Mouse (Mus musculus) ovary, adult 18-20 months (tissue): ENCODE results near the gene Sfmbt1.
A peak's percentile ranks its signal among the peaks of the same experiment; 100 is the strongest.
"Not testable (repeated sequence)": the region's sequence is repeated elsewhere in the genome, so short reads cannot be mapped to it uniquely, and the experiment has no call there.

ENCODE experiments used
- DNase-seq: peaks from one replicate; pipeline ENCODE4 v3.0.0; 2022; ENCODE audit warnings: low spot score, mixed read lengths

Gene Sfmbt1

DNA sequence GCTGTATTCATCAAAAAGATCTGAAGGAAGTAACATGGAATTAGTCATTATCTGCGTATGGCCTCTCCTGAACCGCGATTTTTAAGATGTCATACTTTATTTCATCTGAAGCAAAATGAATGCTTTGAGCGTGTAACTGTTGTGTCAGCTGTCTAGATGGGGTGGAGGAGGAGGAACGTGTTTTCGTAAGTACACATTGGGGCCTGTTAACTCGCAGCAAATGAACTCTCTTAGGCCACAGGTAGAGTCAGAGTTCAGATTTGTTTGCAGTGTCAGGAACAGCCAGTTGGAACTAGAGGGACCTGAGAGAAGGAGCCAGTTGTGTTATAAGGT is 2.3 kb downstream of the Sfmbt1 start:
- DNase-seq, result no peak

DNA sequence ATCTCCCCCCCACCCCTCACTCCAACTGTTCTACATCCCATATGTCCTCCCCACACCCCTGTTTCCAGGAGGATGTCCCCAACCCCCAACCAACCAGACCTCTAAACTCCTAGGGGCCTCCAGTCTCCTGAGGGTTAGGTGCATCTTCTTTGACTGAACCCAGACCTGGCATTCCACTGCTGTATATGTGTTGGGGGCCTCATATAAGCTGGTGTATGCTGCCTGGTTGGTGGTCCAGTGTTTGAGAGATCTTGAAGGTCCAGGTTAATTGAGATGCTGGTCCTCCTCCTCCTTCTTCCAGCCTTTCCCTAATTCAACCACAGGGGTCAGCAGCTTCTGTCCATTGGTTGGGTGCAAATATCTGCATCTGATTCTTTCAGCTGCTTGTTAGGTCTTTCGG is 4.0 kb downstream of the Sfmbt1 start:
- DNase-seq, result not testable (repeated sequence)

DNA sequence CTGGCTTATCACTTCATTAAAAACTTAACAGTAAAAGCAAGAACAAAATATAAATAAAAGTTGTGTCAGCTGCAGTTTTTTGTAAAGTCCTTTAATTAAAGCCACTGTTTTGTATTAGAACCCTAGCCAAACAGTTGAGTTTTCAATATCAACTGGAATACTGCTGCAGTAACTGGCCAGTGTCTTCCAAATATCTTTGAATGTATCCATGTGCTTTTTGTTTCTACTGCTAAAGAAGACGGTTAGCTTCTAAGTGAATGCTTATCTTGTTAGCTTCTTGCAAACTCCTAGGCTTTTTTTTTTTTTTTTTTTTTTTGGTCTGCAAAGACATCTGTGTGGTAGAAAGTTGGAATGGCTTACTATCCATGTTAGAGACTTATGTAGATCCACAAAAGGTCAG is 4.9 kb downstream of the Sfmbt1 start:
- no peak for DNase-seq

DNA sequence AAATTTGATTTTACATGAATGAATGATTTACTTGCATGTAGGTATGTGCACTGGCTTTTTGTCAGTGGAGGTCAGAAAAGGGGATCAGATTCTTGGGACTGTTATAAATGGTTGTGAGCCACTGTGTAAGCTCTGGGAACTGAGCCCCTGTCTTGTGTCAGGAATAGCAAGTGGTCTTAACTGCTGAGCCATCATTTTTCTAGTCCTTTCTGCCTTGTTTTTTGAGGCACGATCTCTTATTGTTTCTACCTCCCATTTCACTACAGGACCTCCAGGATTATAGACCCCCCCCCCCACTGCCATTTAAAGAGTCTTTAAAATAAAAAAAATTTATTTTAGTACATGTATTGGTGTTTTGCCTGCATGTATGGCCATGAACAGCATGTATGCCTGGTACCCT is 7.2 kb downstream of the Sfmbt1 start:
- no peak for DNase-seq

- no peak for DNase-seq
These were observed 7.8 kb downstream of the Sfmbt1 start for GRCm38 (mm10) chr14:30722406-30722805.

- DNase-seq, result no peak
These were observed 17.2 kb downstream of the Sfmbt1 start for GRCm38 (mm10) chr14:30731896-30732295.

DNA sequence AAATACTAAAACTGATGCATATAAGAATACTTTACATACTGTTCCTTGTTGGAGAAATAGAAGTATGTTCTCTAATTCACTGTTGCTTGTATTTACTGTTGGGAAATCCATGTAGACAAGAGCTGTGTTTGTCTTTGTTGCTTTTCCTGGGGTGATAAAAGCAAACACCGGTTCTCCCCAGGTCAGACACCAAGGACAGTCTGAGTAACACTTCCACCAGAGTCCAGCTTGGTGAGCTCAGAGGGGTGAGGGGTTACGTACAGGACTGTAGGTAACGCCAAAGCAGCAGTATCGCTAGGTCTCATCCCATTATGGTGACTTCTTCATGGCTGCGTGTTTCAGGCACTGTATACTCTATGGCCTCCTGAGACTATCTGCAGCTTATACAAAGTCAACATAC is 20.0 kb downstream of the Sfmbt1 start:
- no peak for DNase-seq

DNA sequence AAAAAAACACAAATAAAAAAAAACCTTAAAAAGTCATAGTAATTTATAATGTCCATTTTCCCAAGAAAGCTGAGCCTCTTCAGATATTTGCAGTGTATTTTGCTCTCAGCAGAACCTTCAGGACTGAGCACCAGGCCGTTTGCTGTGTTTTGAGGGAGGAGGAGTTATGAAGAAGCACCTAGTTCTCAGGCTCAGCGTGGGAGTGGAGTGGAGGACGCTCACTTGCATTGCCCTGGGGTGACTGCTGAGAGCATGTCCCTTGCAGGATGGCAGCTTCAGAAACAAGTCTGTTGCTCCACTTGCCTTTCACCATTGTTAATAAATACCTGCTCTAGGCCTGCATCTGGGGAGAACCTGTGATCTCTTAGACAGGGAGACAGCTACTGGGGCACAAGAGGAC is 21.2 kb downstream of the Sfmbt1 start:
- DNase-seq, result no peak

DNA sequence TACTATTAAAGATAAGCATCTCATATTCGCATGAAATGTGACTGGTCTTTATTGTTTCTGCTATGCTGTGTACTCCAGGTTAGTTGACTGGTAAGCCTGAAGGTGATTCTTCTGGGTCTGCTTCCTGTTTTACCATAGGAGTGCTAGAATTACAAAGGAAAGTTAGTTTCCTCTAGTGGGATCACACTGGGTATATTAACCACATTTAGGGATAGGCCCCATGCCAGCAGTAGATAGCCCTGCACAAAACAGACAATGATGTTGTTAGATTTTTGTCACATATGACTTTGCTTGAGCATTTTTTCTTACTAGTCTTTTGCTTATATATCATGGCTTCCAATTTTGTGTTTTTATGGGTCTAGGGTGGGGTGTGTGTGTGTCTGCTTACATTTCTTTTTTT is 21.8 kb downstream of the Sfmbt1 start:
- DNase-seq, result no peak

DNA sequence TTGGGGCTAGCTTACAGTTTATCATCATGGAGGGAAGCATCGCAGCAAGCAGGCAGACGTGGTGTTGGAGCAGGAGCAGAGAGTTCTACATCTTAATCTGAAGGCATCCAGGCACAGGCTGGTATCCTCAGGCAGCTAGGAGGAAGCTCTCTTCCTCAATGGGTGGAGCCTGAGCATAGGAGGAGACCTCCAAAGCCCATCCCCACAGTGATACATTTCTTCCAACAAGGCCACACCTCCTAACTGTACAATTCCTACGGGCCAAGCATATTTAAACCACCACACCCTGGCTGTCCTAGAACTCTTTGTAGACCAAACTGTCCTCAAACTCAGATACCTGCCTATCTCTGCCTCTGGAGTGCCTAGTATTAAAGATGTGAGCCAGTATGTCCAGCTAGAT is 29.2 kb downstream of the Sfmbt1 start:
- no peak for DNase-seq

- DNase-seq, result no peak
These were observed 31.5 kb downstream of the Sfmbt1 start for GRCm38 (mm10) chr14:30746160-30746559.

GRCm38 (mm10) chr14:30757239-30757638 is 42.6 kb downstream of the Sfmbt1 start:
- DNase-seq, result no peak

GRCm38 (mm10) chr14:30761211-30761610 is 46.6 kb downstream of the Sfmbt1 start:
- DNase-seq, result no peak

- DNase-seq, result no peak
These were observed 47.7 kb downstream of the Sfmbt1 start for GRCm38 (mm10) chr14:30762131-30762903.

DNA sequence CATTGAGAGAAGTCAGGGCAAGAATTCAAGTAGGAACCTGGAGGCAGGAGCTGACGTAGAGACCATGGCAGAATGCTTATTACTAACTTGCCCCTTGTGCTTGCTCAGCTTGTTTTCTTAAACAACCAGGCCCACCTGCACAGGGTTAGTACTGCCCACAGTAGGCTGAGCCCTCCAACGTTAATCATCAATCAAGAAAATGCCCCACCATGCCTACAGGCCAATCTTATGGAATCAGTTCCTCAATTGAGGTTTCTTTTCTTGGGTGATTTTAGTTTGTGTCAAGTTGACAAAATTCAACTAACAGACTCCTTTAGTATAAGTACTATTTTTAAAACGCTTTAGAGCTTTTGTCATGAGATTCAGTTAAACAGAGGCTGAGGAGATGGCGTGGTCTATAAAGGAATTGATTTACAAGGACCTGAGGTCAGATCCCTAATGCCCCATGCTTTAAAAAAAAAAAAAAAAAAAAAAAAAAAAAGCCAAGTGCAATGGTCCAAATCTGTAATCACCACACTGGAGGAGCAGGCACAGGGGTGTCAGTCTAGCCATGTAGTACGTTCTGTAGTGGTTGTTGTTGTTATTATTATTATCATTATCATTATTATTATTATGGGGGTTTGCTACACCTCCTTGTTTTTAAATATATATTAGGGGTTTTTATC is 48.4 kb downstream of the Sfmbt1 start:
- DNase-seq, result no peak

DNA sequence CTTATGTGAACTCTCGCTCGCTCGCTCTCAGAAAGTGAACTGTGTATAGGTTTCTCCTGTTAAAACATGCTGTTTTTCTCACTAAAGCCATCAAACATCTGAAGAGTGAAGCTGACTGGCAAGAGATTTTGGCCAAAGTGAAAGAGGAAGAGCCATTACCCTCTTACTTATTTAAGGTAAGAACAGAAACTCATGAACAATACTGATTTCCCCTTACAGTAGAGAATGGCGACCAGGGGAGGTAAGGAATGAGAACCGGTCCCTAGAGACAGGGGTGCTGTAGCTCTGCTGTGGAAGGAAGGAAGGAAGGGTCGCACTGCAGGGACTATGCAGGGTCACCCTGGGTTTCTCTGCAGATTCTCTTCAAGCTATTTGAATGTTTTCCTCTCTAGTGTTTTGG is 70.0 kb downstream of the Sfmbt1 start:
- DNase-seq, result no peak

DNA sequence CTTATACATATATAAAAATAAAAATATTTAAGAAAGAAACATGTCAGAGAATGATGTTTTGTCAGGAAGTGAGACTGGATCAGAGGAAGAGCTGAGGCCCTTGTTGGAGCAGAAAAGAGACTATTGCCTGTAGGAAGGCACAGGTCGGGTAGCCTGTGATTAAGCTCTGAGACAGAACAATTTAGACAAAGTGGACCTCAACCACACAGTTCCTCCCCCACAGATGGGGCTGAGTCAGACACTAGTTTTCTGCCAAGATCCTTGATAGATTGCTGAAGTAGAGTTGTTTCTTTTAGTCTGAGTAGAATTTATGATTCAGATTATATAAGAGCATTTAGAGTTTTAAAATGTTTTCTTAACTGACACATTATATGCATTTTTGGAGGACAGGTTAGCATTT is 74.8 kb downstream of the Sfmbt1 start:
- DNase-seq, result peak; percentile 12

- DNase-seq, result no peak
These were observed 78.2 kb downstream of the Sfmbt1 start for GRCm38 (mm10) chr14:30792871-30793270.

DNA sequence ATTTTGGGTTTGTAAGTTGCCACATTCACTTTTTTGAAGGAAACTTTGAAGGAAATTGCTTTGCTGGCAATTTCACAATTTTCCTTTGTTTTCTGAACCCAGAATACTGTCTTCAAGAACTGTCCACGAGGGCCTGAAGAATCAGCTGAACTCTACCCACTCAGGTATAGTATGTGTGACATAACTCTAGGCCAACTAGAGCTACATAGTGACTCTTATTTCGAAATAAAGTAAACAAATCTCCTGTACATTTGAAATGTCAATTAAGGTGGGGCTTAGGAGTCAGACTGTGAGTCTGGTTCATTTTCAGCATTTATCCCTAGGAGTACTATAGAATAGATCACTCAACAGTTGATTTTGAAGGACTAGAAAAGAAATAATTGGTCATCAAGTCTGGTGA is 87.1 kb downstream of the Sfmbt1 start:
- DNase-seq, result no peak

DNA sequence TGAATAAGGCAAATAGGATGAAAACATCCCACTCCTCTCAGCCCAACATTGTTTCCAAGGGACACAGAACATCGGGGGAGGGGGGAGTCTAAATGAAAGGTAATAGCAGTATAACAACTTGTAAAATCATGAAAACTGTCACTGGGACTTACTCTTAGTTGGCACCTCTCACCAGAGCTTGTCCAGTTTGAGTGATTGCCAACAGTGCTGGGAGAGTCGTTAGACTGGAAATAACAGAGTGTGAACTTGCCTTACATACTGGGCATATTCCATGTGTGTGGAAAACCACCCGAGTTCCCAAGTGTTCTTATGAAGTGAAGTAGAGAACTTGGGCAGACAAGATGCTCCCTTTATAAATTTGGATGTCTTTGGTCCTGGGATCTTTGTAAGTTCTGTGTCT is 106.5 kb downstream of the Sfmbt1 start:
- DNase-seq, result no peak

- DNase-seq, result no peak
These were observed 109.9 kb downstream of the Sfmbt1 start for GRCm38 (mm10) chr14:30824456-30824995.

DNA sequence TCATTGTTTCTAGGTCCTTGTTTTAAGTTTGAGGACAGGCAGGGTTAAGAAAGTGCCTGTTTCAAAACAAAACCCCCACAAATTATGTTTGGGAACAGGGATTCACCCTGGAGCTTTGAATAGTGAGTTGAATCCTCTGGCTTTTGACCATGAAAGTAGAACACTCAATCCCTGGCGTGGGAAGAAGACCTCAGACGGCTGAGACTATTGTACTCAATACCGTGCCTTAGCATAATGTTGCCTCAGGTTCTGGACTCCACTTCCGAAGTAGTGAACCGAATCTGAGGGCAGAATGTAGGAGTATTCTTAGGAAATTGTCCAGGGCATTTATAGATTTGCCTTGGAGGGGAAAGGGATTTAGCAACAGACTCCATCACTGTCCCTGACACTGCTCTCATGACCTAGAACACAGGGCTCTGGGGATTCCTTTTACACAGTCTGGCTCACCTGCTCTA is 110.4 kb downstream of the Sfmbt1 start:
- DNase-seq, result no peak

DNA sequence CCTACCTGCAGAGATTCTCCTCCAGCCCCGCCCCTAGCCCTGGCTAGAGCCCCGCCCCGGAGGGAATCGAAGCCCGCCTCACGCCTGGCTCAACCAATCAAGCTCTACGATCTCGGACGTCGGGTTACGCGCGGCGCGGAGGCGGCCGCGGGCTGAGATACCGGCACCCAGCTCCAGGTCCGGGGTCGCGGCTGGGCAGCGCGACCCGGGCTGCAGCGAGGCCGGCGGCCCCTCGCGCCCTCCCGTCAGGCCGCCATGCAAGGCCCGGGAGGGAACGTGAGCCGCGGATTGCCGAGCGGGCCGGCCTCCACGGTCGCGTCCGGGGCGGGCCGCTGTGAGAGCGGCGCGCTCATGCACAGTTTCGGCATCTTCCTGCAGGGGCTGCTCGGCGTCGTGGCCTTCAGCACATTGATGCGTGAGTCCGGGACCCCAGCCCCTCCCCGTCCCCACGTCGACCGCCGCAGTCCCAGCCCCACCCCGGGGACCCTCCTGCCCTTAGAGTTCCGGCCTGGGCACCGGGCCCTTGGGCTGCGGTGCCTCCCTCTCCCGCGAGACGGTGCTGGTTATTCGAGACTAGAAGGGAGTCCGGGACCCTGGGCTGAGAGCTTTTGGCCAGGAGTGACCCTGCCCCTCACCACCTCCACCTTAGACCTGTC is 111.0 kb downstream of the Sfmbt1 start, which contains the start of gene Tmem110:
Tmem110 (plus strand) TSS at position 115 of the 656 bp plus-strand sequence.
- DNase-seq, result peak; percentile 69
